Mouse (Mus musculus): ENCODE measurements around the gene Efemp2. TPM values are rescaled to one million over a fixed set of nuclear protein-coding genes. Genes with fewer than 3 reads are reported as not detected.
A peak's percentile ranks its signal among the peaks of the same experiment; 100 is the strongest.

The Efemp2 gene
- polyA plus RNA-seq (2016; fragmentation: Nextera tagmentation; extraction: Ambion mirVana) = 85.6 and 99.7 TPM in 2 replicates

DNA sequence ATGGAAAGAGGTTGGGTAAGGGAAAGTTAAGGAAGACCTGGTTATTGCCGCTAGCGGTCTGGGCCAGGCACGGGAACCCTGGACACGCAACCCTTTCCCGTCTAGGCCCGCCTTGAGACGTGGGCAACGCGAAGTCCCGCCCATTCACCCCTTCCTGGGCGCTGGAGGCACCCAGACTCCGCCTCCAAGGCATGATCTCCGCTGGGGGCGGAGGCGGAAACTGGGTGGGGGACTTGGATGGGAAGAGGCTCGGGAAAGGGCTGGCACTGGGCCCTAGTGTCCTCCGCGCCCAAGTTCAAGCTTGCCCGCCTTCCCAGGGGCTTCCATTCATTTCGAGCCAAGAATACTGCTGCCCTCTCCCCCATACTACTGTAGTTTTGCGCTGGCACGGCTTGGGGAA, at the start of gene Efemp2:
Gene Efemp2 (plus strand): TSS at position 235 of the 400 bp plus-strand sequence.
- Histone ChIP-seq H3K4me3 (peak within 1 kb of the TSS; percentile 83), H3K9me3 (replicated peaks) (no peaks in the 10 kb centered on the region), H3K27me3 (ENCODE audit: low read depth, poor library complexity, severe bottlenecking) (no peaks in the 10 kb centered on the region), H3K36me3 (peaks cover 33% of the 10 kb centered on the region), H3K4me1 (peaks cover 38% of the 10 kb centered on the region), H3K27ac (peak within 1 kb of the TSS; percentile 97)
- DNase-seq (ENCODE audit: low spot score) = peak; percentile 76
- under 1% methylated on average over 22 of the region's 22 CpGs for WGBS

DNA sequence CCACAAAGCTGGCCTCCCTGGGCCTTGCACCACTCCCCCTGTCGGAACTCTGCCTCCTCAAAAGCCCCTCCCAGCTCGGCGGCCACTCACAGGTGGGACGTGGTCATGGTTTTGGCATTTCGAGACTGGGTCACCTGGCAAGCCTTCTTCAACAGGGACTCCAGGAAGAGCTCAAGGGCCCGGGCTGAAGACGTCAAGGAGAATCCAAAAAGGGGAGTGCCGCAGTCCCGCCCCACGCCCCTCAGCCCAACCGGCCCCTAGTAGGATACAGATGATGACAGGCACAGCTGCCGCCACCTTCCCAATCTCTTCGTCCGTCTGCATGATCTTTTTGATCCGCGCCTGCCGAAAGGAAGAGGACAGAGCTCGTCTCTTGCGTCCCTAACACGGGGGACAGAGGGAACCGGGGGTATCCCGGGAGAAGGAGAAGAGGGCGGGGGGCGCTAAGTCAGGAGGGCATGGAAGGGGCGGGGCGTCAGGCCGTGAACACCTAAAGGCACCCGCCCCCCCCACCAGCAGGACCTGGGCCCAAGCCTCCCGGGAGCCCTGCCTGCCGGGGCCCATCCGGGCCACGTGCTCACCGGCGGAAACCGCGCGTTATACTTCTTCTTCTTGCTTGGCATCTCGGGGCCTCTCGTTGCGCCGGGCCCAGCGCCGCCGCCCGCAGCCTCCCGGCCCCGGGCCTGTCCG, 49.5 kb upstream of the Efemp2 start:
- H3K4me1 ChIP-seq = peaks cover 39% of the 10 kb centered on the region
- H3K27ac ChIP-seq = peak overlapping the region; percentile 97
- peak overlapping the region; percentile 90 for H3K4me3 ChIP-seq
- no peak for DNase-seq (ENCODE audit: low spot score)
- 1% methylated on average over 46 of the region's 48 CpGs for WGBS
- no peaks in the 10 kb centered on the region for H3K9me3 ChIP-seq (replicated peaks)
- H3K36me3 ChIP-seq = peaks cover 70% of the 10 kb centered on the region
- H3K27me3 ChIP-seq (ENCODE audit: low read depth, poor library complexity, severe bottlenecking) = no peaks in the 10 kb centered on the region

DNA sequence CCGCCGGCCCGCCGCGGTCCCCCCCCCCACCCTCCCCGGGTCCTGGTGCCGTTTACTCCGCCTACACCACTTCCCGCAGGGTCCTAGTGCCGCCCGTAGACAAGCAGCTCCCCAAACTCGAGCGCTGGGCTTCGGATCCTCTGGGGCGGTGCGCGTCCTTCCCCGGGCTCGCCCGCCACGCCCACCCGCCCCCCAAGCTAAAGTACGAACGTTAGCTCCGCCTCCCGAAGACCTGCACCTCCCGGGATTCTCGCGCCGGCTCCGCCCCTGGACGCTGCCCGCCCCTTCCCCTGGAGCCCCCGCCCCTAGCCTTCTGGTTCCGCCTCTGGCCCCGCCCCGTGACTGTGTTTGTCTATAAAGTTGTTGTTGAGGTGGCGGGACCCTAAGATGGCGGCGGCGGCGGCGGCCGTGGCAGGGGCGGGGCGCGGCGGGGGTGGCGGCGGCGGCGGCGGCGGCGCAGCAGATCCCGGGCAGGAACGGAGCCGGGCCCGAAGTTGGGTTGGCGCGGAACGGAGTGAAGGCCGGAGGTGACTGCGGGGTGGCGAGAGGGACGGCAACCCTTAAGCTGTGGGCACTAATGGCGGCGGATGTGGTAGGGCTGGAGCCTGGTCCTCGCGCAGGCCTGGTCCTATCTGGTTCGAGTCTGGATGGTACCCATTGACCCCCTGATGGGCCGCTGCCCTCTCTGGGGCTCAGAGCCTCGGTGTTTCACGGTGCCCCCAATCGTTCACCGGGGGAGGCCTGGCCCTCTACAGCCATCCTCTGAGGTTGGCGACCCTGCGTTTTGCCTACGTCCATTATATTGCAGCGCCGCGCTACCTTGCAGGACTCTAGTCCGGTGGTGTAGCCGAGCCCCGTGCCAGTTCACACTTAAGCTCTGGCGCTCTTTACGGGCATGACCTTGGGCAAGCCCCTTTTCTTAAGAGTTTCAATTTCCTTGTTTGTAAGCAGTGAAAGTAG, 48.7 kb upstream of the Efemp2 start, which contains the start of the genes Drap1 and AI837181:
Gene Drap1 (minus strand): TSS at position 198 of the 960 bp plus-strand sequence.
Gene AI837181 (plus strand): TSS at position 363 of the 960 bp plus-strand sequence.
- peaks cover 64% of the 10 kb centered on the region for H3K36me3 ChIP-seq
- H3K27me3 ChIP-seq (ENCODE audit: low read depth, poor library complexity, severe bottlenecking) = no peaks in the 10 kb centered on the region
- H3K4me3 ChIP-seq = peak within 1 kb of the TSS; percentile 90
- under 1% methylated on average over 86 of the region's 87 CpGs for WGBS
- no peaks in the 10 kb centered on the region for H3K9me3 ChIP-seq (replicated peaks)
- DNase-seq (ENCODE audit: low spot score) = peak; percentile 99
- peak within 1 kb of the TSS; percentile 97 for H3K27ac ChIP-seq
- H3K4me1 ChIP-seq = peaks cover 39% of the 10 kb centered on the region

DNA sequence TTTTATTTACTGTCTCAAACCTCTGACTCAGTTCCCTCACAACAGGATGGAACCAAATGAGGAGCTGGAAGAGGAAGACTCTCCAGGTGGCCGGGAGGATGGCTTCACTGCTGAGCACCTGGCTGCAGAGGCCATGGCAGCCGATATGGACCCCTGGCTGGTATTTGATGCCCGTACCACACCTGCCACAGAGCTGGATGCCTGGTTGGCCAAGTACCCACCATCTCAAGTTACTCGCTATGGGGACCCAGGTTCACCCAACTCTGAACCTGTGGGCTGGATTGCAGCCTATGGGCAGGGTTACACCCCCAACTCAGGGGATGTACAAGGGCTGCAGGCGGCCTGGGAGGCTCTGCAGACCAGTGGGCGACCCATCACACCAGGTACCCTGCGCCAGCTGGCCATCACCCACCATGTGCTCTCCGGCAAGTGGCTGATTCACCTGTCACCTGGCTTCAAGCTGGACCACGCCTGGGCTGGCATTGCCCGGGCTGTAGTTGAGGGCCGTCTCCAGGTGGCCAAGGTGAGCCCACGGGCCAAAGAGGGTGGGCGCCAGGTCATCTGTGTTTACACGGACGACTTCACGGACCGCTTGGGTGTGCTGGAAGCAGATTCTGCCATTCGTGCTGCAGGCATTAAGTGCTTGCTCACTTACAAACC, 47.7 kb upstream of the Efemp2 start:
- Histone ChIP-seq H3K27me3 (ENCODE audit: low read depth, poor library complexity, severe bottlenecking) (no peaks in the 10 kb centered on the region), H3K36me3 (peaks cover 54% of the 10 kb centered on the region), H3K27ac (peak overlapping the region; percentile 97), H3K9me3 (replicated peaks) (no peaks in the 10 kb centered on the region), H3K4me1 (peaks cover 39% of the 10 kb centered on the region), H3K4me3 (peak overlapping the region; percentile 90)
- no peak for DNase-seq (ENCODE audit: low spot score)
- 92% methylated on average over 18 of the region's 18 CpGs for WGBS

DNA sequence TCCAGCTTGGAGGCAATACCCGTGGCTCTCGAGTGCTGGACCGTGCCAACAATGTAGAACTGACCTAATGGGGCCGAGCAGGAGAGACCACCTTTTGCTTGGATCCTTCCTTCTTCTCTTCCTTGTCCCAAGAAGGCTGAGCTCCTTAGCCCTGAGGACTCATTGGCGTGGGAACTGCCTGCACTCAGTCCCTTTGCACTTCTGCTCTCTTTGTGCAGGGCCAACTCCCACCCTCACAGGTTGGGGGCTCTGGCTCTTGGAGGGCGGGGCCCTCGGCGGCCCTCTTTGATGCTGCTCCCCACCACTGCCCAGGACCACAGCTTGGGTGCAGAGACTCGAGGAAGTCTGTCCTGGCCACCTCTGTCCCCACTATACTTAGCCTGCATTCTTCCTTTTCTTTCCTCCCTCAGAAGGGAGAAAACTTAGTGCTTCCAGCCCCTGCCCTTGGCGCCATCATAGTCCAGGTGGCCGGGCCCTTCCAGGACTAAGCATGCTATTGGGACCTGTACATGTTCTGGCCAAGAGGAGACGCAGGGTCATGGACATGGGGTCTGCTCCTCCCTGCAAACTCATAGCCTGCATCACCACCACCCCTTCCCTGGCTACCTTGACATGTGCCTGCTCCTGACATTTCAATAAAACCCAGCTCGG, 47.0 kb upstream of the Efemp2 start:
- Histone ChIP-seq H3K27ac (peak overlapping the region; percentile 56), H3K36me3 (peaks cover 47% of the 10 kb centered on the region), H3K9me3 (replicated peaks) (no peaks in the 10 kb centered on the region), H3K4me3 (peak overlapping the region; percentile 90), H3K4me1 (peaks cover 39% of the 10 kb centered on the region), H3K27me3 (ENCODE audit: low read depth, poor library complexity, severe bottlenecking) (no peaks in the 10 kb centered on the region)
- WGBS = 93% methylated on average over 13 of the region's 13 CpGs
- DNase-seq (ENCODE audit: low spot score) = no peak

DNA sequence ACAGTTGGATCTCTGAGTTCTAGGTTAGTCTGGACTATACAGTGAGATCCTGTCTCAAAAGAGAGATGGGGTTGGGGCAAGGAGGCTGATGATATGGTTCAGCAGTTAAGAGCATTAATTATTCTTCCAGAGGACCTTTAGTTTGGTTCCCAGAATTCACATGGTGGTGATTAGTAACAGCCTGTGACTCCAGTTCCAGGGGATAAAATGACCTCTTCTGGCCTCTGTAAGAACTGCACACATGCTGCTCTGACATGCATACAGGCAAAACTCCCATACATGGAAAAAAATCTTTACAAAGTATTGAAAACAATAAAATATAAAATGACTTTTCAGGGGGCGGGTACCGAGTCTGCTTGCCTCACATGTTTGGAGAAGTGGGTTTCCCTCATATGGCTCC, 45.7 kb upstream of the Efemp2 start:
- Histone ChIP-seq H3K9me3 (replicated peaks) (no peaks in the 10 kb centered on the region), H3K4me1 (peaks cover 35% of the 10 kb centered on the region), H3K36me3 (peaks cover 34% of the 10 kb centered on the region), H3K27ac (no peak overlapping the region), H3K27me3 (ENCODE audit: low read depth, poor library complexity, severe bottlenecking) (no peaks in the 10 kb centered on the region), H3K4me3 (no peak overlapping the region)
- DNase-seq (ENCODE audit: low spot score) = no peak
- 86% methylated on average over 2 of the region's 2 CpGs for WGBS

DNA sequence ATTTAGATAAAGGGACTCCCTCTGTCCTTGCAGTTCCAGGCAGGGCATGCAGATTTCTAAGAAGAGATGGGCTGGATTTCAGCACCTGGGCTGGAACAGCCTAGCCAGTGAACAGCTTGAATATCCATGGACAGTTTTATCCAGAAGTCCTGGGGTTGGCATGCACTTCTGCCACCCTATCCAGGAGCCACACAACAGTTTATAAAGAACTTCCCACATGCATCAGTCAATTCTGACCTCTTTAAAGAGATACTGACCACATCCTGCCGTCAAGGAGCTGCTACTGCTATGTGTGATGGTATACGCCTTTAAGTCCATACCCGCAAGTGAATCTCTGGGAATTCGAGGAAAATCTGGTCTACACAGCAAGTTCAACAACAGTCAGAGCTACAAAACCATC, 44.5 kb upstream of the Efemp2 start:
- no peak overlapping the region for H3K4me3 ChIP-seq
- no peaks in the 10 kb centered on the region for H3K27me3 ChIP-seq (ENCODE audit: low read depth, poor library complexity, severe bottlenecking)
- no peaks in the 10 kb centered on the region for H3K9me3 ChIP-seq (replicated peaks)
- no peak overlapping the region for H3K27ac ChIP-seq
- WGBS = 87% methylated on average over 4 of the region's 4 CpGs
- H3K36me3 ChIP-seq = peaks cover 29% of the 10 kb centered on the region
- H3K4me1 ChIP-seq = peaks cover 35% of the 10 kb centered on the region
- DNase-seq (ENCODE audit: low spot score) = no peak

DNA sequence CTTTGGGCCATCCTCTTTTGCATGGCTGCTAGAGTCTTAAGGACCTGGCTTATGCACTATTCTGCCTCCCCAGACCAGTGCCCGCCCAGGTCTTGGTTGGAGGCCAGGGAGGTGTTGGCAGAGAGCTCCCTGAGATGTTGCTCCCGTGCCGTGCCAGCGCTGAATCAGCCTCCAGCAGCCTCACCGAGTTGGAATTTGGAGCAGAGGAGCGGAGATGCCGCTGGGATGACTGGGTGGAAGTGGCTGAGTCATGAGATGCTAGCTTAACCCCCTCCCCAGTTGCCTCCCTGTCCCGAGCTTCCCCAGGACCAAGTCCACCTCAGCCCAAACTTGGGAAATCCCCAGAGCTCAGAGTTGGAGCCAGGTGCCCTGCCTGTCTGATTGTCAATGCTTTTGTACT, 43.9 kb upstream of the Efemp2 start:
- no peaks in the 10 kb centered on the region for H3K27me3 ChIP-seq (ENCODE audit: low read depth, poor library complexity, severe bottlenecking)

DNA sequence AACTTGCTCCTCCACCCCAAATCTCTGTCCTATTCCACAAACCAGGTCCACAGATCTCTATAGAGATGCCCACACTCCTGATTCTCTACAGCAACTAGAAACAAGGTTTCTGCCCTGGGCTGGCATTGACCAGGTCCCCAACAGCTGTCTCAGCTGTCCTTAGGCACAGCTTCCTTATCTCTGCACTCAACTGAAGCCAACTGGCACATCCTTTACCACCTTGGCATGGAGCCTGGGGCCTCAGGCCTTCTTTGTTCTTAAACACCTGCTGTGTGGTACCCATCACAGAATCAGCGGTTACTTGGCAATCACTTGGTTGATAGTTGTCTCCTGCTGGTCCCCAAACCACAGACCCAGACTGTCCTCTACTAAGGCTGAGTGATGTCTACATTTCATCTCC, 43.3 kb upstream of the Efemp2 start:
- no peak overlapping the region for H3K4me3 ChIP-seq
- H3K9me3 ChIP-seq (replicated peaks) = no peaks in the 10 kb centered on the region
- WGBS = 88% methylated on average over 1 of the region's 1 CpGs
- no peak overlapping the region for H3K27ac ChIP-seq
- DNase-seq (ENCODE audit: low spot score) = no peak
- no peaks in the 10 kb centered on the region for H3K27me3 ChIP-seq (ENCODE audit: low read depth, poor library complexity, severe bottlenecking)
- H3K4me1 ChIP-seq = peaks cover 42% of the 10 kb centered on the region
- H3K36me3 ChIP-seq = peaks cover 29% of the 10 kb centered on the region

More for the DNA sequence above, 43.9 kb upstream of the Efemp2 start:
- 0 out of 2 replicates have a peak overlapping the region, but pooled peaks have one; percentile 14 for H3K27ac ChIP-seq
- WGBS = 79% methylated on average over 8 of the region's 8 CpGs
- peaks cover 29% of the 10 kb centered on the region for H3K36me3 ChIP-seq
- peaks cover 40% of the 10 kb centered on the region for H3K4me1 ChIP-seq
- DNase-seq (ENCODE audit: low spot score) = no peak
- H3K9me3 ChIP-seq (replicated peaks) = no peaks in the 10 kb centered on the region
- no peak overlapping the region for H3K4me3 ChIP-seq

DNA sequence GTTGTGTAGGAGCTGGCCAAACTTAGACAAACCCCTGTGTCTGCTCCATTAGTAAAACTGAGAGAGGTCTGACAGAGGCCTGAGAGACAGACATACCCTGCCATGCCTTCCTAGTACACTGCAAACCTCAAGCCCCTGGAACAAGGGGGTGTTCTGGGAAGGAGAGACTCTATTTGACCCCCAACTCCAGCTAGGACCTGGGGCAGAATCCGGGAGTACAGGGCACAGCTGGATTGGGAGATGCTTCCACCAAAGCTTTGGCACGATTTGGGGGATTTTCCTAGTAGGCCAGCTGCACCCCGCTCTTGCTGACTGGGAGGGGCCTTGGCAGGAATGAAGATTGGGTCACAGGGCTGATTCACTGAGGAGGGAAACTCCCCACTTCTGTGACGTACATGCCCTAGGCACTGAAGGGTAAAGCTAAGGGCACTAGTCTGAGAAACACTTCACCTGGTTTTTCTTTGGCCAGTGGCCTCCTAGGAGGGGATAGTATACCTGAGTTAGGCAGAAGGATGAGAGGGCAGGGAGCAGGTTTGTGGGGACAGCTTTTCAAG, 41.8 kb upstream of the Efemp2 start:
- Histone ChIP-seq H3K27me3 (ENCODE audit: low read depth, poor library complexity, severe bottlenecking) (no peaks in the 10 kb centered on the region), H3K9me3 (replicated peaks) (no peaks in the 10 kb centered on the region), H3K27ac (no peak overlapping the region), H3K4me1 (peaks cover 30% of the 10 kb centered on the region), H3K36me3 (peaks cover 18% of the 10 kb centered on the region), H3K4me3 (no peak overlapping the region)
- no peak for DNase-seq (ENCODE audit: low spot score)
- 84% methylated on average over 4 of the region's 4 CpGs for WGBS

DNA sequence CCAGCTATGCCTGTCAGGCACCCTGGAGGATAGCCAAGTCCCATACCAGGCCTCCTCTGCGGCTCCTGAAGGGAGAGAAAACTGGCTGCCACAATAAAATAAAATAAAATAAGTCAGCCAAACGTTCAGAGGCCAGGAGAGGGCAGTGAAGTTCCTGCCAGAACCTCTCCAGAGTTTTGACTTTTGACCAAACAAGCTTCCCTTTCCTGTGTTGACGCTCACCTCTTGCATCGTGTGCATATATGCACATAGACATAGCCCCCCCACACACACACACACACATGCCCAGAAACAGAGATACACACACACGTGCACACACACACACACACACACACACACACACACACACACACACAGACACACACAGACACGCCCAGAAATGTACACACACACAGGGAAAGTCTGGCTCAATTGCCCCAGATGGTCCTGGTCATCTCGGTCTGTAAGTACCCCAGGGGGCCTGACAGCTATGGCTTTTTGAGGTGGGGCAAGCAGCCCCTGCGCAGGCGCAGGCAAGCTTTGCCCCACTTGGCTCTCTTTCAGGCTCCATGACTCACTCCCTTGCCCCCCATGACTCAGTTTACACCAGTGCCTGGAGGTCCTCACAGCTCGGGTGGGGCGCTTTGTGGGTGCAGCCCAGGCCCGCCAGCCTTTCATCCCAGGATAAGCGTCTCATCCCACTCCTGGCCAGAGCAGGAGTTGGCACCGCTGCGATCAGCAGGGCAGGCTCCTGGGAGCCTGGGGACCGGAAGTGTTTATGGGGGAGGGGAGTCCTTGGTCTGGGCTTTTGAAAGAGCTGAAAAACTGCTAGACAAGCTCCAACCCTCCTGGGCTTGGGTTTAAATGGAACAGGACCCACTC, 40.5 kb upstream of the Efemp2 start:
- Histone ChIP-seq H3K4me1 (peaks cover 25% of the 10 kb centered on the region), H3K27ac (peak overlapping the region; percentile 90)

More for the DNA sequence above, 40.5 kb upstream of the Efemp2 start:
- peak; percentile 67 for DNase-seq (ENCODE audit: low spot score)
- H3K9me3 ChIP-seq (replicated peaks) = no peaks in the 10 kb centered on the region
- H3K27me3 ChIP-seq (ENCODE audit: low read depth, poor library complexity, severe bottlenecking) = no peaks in the 10 kb centered on the region
- peak overlapping the region; percentile 52 for H3K4me3 ChIP-seq
- peaks cover 9% of the 10 kb centered on the region; the same call in 1 of the 2 replicates for H3K36me3 ChIP-seq
- WGBS = 16% methylated on average over 16 of the region's 16 CpGs

Data from limb, embryonic 10.5 days (tissue).